Mouse (Mus musculus) erythroblast, embryonic 14.5 days (primary cell): ENCODE measurements around the gene Enkd1.

Source experiments
- GATA1 ChIP-seq: IDR thresholded peaks from 2 replicates; pipeline ENCODE4 v1.6.1; 2012; ENCODE audit warnings: low read length, inconsistent platforms, mixed read lengths
- TAL1 ChIP-seq: IDR thresholded peaks from 3 replicates; pipeline ENCODE4 v1.6.1; 2012; ENCODE audit warnings: low read length, inconsistent platforms, mixed read lengths

- TF ChIP-seq GATA1, result no peak
- no peak for TF ChIP-seq TAL1
Measured at GRCm38 (mm10) chr8:105661167-105661566, 46.8 kb downstream of the Enkd1 start.
